Mouse (Mus musculus) heart, postnatal 0 days (tissue): ENCODE results near the gene 4921517D22Rik.

Experiments used
- CTCF ChIP-seq: IDR thresholded peaks from 2 replicates; pipeline ENCODE4 v1.5.1; 2016; ENCODE audit warnings: antibody characterized with exemption, control low read depth, low read depth
- EP300 ChIP-seq: IDR thresholded peaks from 2 replicates; pipeline ENCODE4 v1.6.1; 2016; ENCODE audit warnings: antibody characterized with exemption, low read depth

GRCm38 (mm10) chr13:59647484-59647883 is 46.4 kb downstream of the 4921517D22Rik start:
- TF ChIP-seq EP300 (no peak), CTCF (no peak)
